Mouse (Mus musculus): Measurements from ENCODE around the gene Gm8439.

DNA sequence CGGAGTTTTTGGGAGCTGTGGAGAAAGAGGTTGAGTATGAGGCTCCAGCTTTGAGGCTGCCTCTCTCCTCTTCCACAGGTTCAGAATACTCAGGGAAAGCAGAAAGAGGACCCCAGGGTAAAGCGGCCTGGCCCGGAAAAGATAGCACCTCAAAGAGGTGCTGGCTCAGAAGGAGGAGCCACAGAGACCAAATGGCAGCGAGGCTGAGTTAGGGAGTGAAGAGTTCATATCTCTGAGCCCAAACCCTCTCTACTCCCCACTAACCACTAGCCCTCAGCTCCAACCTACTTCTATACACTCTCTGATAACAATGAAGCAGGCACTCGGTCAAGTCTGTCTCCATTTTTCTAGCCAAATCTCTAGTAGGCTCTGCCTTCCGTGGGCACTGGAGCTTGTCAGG, 43.3 kb downstream of the Gm8439 start:
- no peak for TF ChIP-seq GATA1 (IDR thresholded peaks at IDR 0.05; ENCODE audit: borderline replicate concordance, low read length)
- TF ChIP-seq FLI1 (IDR thresholded peaks at IDR 0.05; ENCODE audit: low read length): no peak
